Mouse (Mus musculus) embryonic facial prominence, embryonic 12.5 days (tissue): ENCODE data around the gene Cacna2d4. TPM values are rescaled to one million over a fixed set of nuclear protein-coding genes. Genes with fewer than 3 reads are reported as not detected.
A peak's percentile ranks its signal among the peaks of the same experiment; 100 is the strongest.

ENCODE experiments used
- ATAC-seq: fragments of 200-750 bp; cut with Nextera tagmentation; 2 replicates; pipeline ENCODE4 v1.8.0; 2017; ENCODE audit not compliant: insufficient number of reproducible peaks, insufficient read depth, low FRiP score, low TSS enrichment
- H3K27ac ChIP-seq: fragments of 300-500 bp; sonication (generic); 2 replicates; pipeline ENCODE4 v1.5.1; 2016; ENCODE audit warnings: mild to moderate bottlenecking
- H3K27me3 ChIP-seq: fragments of 300-500 bp; sonication (generic); 2 replicates; pipeline ENCODE4 v1.6.1; 2016; ENCODE audit warnings: mild to moderate bottlenecking, moderate library complexity
- H3K36me3 ChIP-seq: fragments of 300-500 bp; sonication (generic); 2 replicates; pipeline ENCODE4 v1.6.1; 2016; ENCODE audit warnings: mild to moderate bottlenecking
- H3K4me1 ChIP-seq: fragments of 300-500 bp; sonication (generic); 2 replicates; pipeline ENCODE4 v1.6.1; 2016
- H3K4me2 ChIP-seq: fragments of 300-500 bp; sonication (generic); replicated peaks from 2 replicates; pipeline ENCODE4 v1.6.1; 2016; ENCODE audit warnings: mild to moderate bottlenecking, moderate library complexity
- H3K4me3 ChIP-seq: fragments of 300-500 bp; sonication (generic); 2 replicates; pipeline ENCODE4 v1.5.1; 2016; ENCODE audit warnings: mild to moderate bottlenecking
- H3K9ac ChIP-seq: fragments of 300-500 bp; sonication (generic); 2 replicates; pipeline ENCODE4 v1.6.1; 2016; ENCODE audit warnings: mild to moderate bottlenecking, moderate library complexity
- H3K9me3 ChIP-seq: fragments of 300-500 bp; sonication (generic); 2 replicates; pipeline ENCODE4 v1.6.1; 2016; ENCODE audit warnings: mild to moderate bottlenecking, moderate library complexity
- WGBS: fragments of 180-500 bp; shearing (Covaris S2); methylation state at CpG from one replicate; pipeline ENCODE4 v1.1.7; 2016; 5-methylcytosine and 5-hydroxymethylcytosine counted together
- polyA plus RNA-seq: library from polyadenylated mRNA; unstranded; fragments of >200 nt; fragmentation: Nextera tagmentation; extraction: Ambion mirVana; gene quantifications from 2 replicates; pipeline ENCODE4 v1.2.1, GENCODE M21; 2016

The Cacna2d4 gene
- polyA plus RNA-seq, 1 experiment from 2014 or later, result not detected

DNA sequence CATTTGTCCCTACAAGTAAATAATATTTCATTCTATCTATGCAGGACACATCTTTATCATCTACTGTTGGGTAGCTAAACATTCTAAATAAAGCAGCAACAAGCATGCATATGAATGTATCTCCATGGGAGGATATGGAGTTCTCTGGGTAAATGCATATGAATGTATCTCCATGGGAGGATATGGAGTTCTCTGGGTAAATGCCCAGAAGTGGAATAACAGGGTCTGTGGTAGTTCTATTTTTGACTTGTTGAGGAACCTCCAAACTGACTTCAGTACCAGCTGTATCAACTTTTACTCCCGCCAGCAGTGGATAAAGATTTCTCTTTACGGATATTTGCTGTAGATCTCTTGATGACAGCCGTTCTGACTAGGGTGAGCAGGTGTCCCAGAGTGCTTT is 12.3 kb downstream of the Cacna2d4 start:
- Histone ChIP-seq H3K4me3 (no peak overlapping the region), H3K36me3 (no peaks in the 10 kb centered on the region), H3K9ac (no peak overlapping the region), H3K9me3 (peaks cover 3% of the 10 kb centered on the region; the same call in 1 of the 2 replicates), H3K27ac (no peak overlapping the region), H3K4me2 (no peak overlapping the region), H3K4me1 (no peaks in the 10 kb centered on the region), H3K27me3 (no peaks in the 10 kb centered on the region)
- WGBS, result 84% methylated on average over 3 of the region's 3 CpGs
- ATAC-seq, result no peak

GRCm38 (mm10) chr6:119249726-119250125 is 13.4 kb downstream of the Cacna2d4 start:
- Histone ChIP-seq H3K4me3 (no peak overlapping the region), H3K27ac (no peak overlapping the region), H3K9ac (no peak overlapping the region), H3K36me3 (no peaks in the 10 kb centered on the region), H3K27me3 (no peaks in the 10 kb centered on the region), H3K4me1 (no peaks in the 10 kb centered on the region), H3K4me2 (no peak overlapping the region), H3K9me3 (peaks cover 3% of the 10 kb centered on the region; the same call in 1 of the 2 replicates)
- ATAC-seq, result no peak
- WGBS, result 86% methylated on average over 10 of the region's 10 CpGs

DNA sequence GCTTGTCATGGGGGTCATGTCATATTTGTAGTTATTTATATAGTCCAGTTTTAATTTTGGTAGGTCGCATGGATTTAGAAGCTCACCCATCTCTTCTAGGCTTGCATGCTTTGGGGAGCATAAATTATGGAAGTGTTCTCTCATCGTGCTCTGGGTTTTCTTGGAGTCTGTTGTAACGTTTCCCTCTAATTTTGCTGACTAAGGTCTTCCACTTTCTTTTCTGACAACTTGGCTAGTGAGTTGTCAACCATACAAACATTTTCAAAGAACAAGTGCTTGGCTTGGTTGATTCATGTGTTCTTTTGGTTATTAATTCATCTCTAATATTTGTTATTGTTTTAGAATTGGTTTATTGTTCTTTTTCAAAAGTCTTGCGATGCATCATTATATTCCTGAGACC is 15.4 kb downstream of the Cacna2d4 start:
- no peaks in the 10 kb centered on the region for H3K4me1 ChIP-seq
- WGBS, result 83% methylated on average over 4 of the region's 4 CpGs
- no peak overlapping the region for H3K27ac ChIP-seq
- H3K36me3 ChIP-seq, result no peaks in the 10 kb centered on the region
- no peaks in the 10 kb centered on the region for H3K27me3 ChIP-seq
- ATAC-seq, result no peak
- no peak overlapping the region for H3K4me2 ChIP-seq
- no peak overlapping the region for H3K9ac ChIP-seq
- no peaks in the 10 kb centered on the region for H3K9me3 ChIP-seq
- H3K4me3 ChIP-seq, result no peak overlapping the region

- 67% methylated on average over 2 of the region's 2 CpGs for WGBS
- Histone ChIP-seq H3K9me3 (no peaks in the 10 kb centered on the region), H3K4me1 (no peaks in the 10 kb centered on the region), H3K4me2 (no peak overlapping the region), H3K36me3 (no peaks in the 10 kb centered on the region), H3K27me3 (no peaks in the 10 kb centered on the region), H3K9ac (no peak overlapping the region), H3K27ac (no peak overlapping the region), H3K4me3 (no peak overlapping the region)
- ATAC-seq, result no peak
These were observed 40.4 kb downstream of the Cacna2d4 start for GRCm38 (mm10) chr6:119276713-119277112.

GRCm38 (mm10) chr6:119280761-119281160 is 44.4 kb downstream of the Cacna2d4 start:
- Histone ChIP-seq H3K36me3 (no peaks in the 10 kb centered on the region), H3K4me3 (no peak overlapping the region), H3K9ac (no peak overlapping the region), H3K27ac (no peak overlapping the region), H3K4me2 (no peak overlapping the region), H3K27me3 (no peaks in the 10 kb centered on the region), H3K4me1 (no peaks in the 10 kb centered on the region), H3K9me3 (no peaks in the 10 kb centered on the region)
- 72% methylated on average over 9 of the region's 9 CpGs for WGBS
- no peak for ATAC-seq

DNA sequence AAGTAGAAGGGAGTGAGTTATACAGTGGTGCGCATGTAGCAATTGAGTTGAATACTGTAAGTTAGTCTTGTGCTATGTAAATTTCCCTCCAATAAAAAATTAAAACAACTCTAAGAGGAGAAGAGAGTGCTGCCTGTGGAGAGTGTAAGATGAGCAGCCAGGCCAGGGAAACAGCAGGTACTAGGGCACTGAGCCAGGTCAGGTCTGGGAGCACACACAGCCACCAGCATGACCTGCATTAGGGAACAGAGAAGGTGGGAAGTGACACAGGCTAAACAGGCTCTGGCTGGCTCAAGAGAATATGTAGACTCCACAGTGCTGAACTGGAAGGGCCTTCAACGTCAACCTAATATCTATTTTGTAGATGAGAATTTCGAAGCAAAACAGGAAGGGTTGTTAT is 65.0 kb downstream of the Cacna2d4 start:
- H3K36me3 ChIP-seq, result no peaks in the 10 kb centered on the region

GRCm38 (mm10) chr6:119303331-119303730 is 67.0 kb downstream of the Cacna2d4 start:
- no peaks in the 10 kb centered on the region for H3K36me3 ChIP-seq
- H3K4me3 ChIP-seq, result no peak overlapping the region
- no peaks in the 10 kb centered on the region for H3K4me1 ChIP-seq
- H3K27ac ChIP-seq, result no peak overlapping the region
- 0 out of 2 replicates have a peak, but pooled peaks cover 6% of the 10 kb centered on the region for H3K27me3 ChIP-seq
- no peak overlapping the region for H3K4me2 ChIP-seq
- H3K9ac ChIP-seq, result no peak overlapping the region
- WGBS, result 85% methylated on average over 6 of the region's 6 CpGs
- ATAC-seq, result no peak
- no peaks in the 10 kb centered on the region for H3K9me3 ChIP-seq

More for the DNA sequence above, 65.0 kb downstream of the Cacna2d4 start:
- H3K4me1 ChIP-seq, result no peaks in the 10 kb centered on the region
- H3K27ac ChIP-seq, result no peak overlapping the region
- WGBS, result 85% methylated on average over 3 of the region's 3 CpGs
- no peak overlapping the region for H3K4me2 ChIP-seq
- H3K9ac ChIP-seq, result no peak overlapping the region
- ATAC-seq, result no peak
- H3K27me3 ChIP-seq, result no peaks in the 10 kb centered on the region
- H3K9me3 ChIP-seq, result no peaks in the 10 kb centered on the region
- no peak overlapping the region for H3K4me3 ChIP-seq

- no peak for ATAC-seq
- 0 out of 2 replicates have a peak, but pooled peaks cover 6% of the 10 kb centered on the region for H3K27me3 ChIP-seq
- WGBS, result 48% methylated on average over 10 of the region's 10 CpGs
- H3K4me3 ChIP-seq, result no peak overlapping the region
- no peak overlapping the region for H3K27ac ChIP-seq
- H3K9me3 ChIP-seq, result no peaks in the 10 kb centered on the region
- no peaks in the 10 kb centered on the region for H3K4me1 ChIP-seq
- H3K4me2 ChIP-seq, result no peak overlapping the region
- no peak overlapping the region for H3K9ac ChIP-seq
- no peaks in the 10 kb centered on the region for H3K36me3 ChIP-seq
These were observed 71.6 kb downstream of the Cacna2d4 start for GRCm38 (mm10) chr6:119307867-119308413.

DNA sequence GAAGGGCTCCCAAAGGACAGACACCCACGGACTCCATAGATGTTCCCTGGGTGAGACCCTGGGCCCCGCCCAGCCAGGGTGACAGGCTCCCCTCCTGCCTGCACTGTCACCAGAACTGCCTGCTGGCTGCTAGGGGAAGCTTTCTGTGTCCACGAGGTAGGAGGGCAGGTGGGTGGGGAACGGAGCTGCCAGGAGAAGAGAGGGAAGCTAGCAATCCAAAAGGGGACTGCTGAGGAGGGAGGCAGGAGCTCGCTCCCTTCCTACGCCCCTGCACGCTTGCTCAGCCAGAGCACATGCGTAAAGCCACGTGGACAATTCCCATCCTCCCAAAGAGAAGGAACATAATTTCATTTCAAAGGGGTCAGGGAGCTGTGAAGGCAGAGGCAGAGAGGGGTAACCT is 73.8 kb downstream of the Cacna2d4 start:
- Histone ChIP-seq H3K4me1 (peaks cover 8% of the 10 kb centered on the region; the same call in 1 of the 2 replicates), H3K4me3 (no peak overlapping the region), H3K27me3 (0 out of 2 replicates have a peak, but pooled peaks cover 6% of the 10 kb centered on the region), H3K36me3 (no peaks in the 10 kb centered on the region), H3K9ac (no peak overlapping the region), H3K9me3 (no peaks in the 10 kb centered on the region), H3K27ac (no peak overlapping the region), H3K4me2 (no peak overlapping the region)
- 60% methylated on average over 9 of the region's 9 CpGs for WGBS
- ATAC-seq, result no peak

DNA sequence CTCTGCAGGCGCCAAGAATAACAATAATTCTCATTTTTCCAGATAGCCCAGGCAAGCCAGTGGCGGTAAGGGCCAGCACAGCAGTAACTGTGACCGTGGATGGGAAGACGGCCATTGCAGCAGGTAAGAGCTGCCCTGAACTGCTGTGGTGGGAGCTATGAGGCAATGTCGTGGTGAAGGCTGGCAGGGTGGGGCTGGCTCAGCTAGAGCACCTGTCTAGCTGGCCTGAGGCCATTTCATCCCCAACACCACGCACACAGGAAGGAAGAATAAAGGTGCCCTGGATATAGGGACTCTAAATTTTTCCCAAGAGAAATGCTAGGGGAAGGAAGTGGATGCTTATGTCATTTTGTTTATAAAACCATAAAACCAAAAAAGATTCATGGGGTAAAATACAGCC is 76.1 kb downstream of the Cacna2d4 start:
- 0 out of 2 replicates have a peak, but pooled peaks cover 1% of the 10 kb centered on the region for H3K27me3 ChIP-seq
- ATAC-seq, result no peak
- no peak overlapping the region for H3K4me3 ChIP-seq
- H3K4me2 ChIP-seq, result no peak overlapping the region
- WGBS, result 78% methylated on average over 6 of the region's 6 CpGs
- peaks cover 8% of the 10 kb centered on the region; the same call in 1 of the 2 replicates for H3K4me1 ChIP-seq
- no peak overlapping the region for H3K9ac ChIP-seq
- no peak overlapping the region for H3K27ac ChIP-seq
- no peaks in the 10 kb centered on the region for H3K9me3 ChIP-seq
- H3K36me3 ChIP-seq, result no peaks in the 10 kb centered on the region

DNA sequence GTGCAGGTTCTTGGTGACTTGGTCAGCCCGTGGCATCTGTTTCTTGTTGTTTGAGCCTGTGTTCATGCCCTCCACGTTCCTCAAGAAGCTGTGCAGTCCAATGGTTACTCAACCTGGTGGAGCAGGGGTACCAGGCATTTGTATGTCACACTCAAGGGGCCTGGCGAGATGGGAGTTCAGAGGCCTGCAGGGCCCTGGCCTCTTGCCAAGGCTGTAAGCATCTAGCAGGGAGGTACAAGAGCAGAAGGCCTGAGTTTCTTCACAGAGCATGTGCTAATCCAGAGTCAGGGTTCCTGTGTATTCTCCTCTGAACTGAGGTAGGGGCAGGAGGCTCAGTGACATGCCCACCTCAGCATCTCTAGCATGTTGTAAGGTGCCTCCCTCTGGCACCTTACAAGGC is 76.8 kb downstream of the Cacna2d4 start:
- Histone ChIP-seq H3K9me3 (no peaks in the 10 kb centered on the region), H3K4me3 (no peak overlapping the region), H3K4me2 (no peak overlapping the region), H3K27ac (no peak overlapping the region), H3K9ac (no peak overlapping the region), H3K36me3 (no peaks in the 10 kb centered on the region), H3K27me3 (no peaks in the 10 kb centered on the region), H3K4me1 (peaks cover 8% of the 10 kb centered on the region; the same call in 1 of the 2 replicates)
- 58% methylated on average over 3 of the region's 3 CpGs for WGBS
- no peak for ATAC-seq

- 51% methylated on average over 14 of the region's 14 CpGs for WGBS
- Histone ChIP-seq H3K27ac (no peak overlapping the region), H3K4me2 (no peak overlapping the region), H3K4me3 (no peak overlapping the region), H3K4me1 (peaks cover 8% of the 10 kb centered on the region; the same call in 1 of the 2 replicates), H3K9ac (no peak overlapping the region), H3K9me3 (no peaks in the 10 kb centered on the region), H3K36me3 (no peaks in the 10 kb centered on the region), H3K27me3 (no peaks in the 10 kb centered on the region)
- 0 out of 2 replicates have a peak, but pooled peaks have one; percentile 57 for ATAC-seq
These were observed 77.5 kb downstream of the Cacna2d4 start for GRCm38 (mm10) chr6:119313588-119314375.
